Mouse (Mus musculus) forebrain, embryonic 12.5 days (tissue): Measurements from ENCODE around the gene Emc10. TPM values are rescaled to one million over a fixed set of nuclear protein-coding genes. Genes with fewer than 3 reads are reported as not detected.

Experiments
- ATAC-seq: fragments of 200-750 bp; cut with Nextera tagmentation; 2 replicates; pipeline ENCODE4 v1.8.0; 2017; ENCODE audit warnings: moderate TSS enrichment; ENCODE audit not compliant: low FRiP score
- H3K27ac ChIP-seq: fragments of 300-500 bp; sonication (generic); 2 replicates; pipeline ENCODE4 v1.5.1; 2016; ENCODE audit warnings: mild to moderate bottlenecking
- H3K27me3 ChIP-seq: fragments of 300-500 bp; sonication (generic); 2 replicates; pipeline ENCODE4 v1.6.1; 2016; ENCODE audit warnings: mild to moderate bottlenecking
- H3K36me3 ChIP-seq: fragments of 300-500 bp; sonication (generic); replicated peaks from 2 replicates; pipeline ENCODE4 v1.6.1; 2016; ENCODE audit warnings: mild to moderate bottlenecking
- H3K4me1 ChIP-seq: fragments of 300-500 bp; sonication (generic); 2 replicates; pipeline ENCODE4 v1.6.1; 2016
- H3K4me2 ChIP-seq: fragments of 300-500 bp; sonication (generic); 2 replicates; pipeline ENCODE4 v1.6.1; 2016; ENCODE audit warnings: mild to moderate bottlenecking, moderate library complexity
- H3K4me3 ChIP-seq: fragments of 300-500 bp; sonication (generic); replicated peaks from 2 replicates; pipeline ENCODE4 v1.5.1; 2016; ENCODE audit warnings: mild to moderate bottlenecking
- H3K9ac ChIP-seq: fragments of 300-500 bp; sonication (generic); 2 replicates; pipeline ENCODE4 v1.6.1; 2016; ENCODE audit warnings: mild to moderate bottlenecking
- H3K9me3 ChIP-seq: fragments of 300-500 bp; sonication (generic); 2 replicates; pipeline ENCODE4 v1.6.1; 2016
- WGBS: fragments of 180-500 bp; shearing (Covaris S2); methylation state at CpG from one replicate; pipeline ENCODE4 v1.1.7; 2016; 5-methylcytosine and 5-hydroxymethylcytosine counted together
- microRNA-seq: library from miRNA; unstranded; fragments of <30 nt; microRNA quantifications from one replicate; pipeline ENCODE4, GENCODE M21; 2017
- polyA plus RNA-seq: library from polyadenylated mRNA; unstranded; fragments of >200 nt; fragmentation: Nextera tagmentation; extraction: Ambion mirVana; gene quantifications from 2 replicates; pipeline ENCODE4 v1.2.1, GENCODE M21; 2016

The Emc10 gene
- polyA plus RNA-seq, 1 experiment from 2014 or later: 121 TPM

- Histone ChIP-seq H3K27me3 (peaks cover 5% of the 10 kb centered on the region), H3K4me2 (peak overlapping the region; percentile 89), H3K4me1 (peaks cover 53% of the 10 kb centered on the region), H3K27ac (0 out of 2 replicates have a peak overlapping the region, but pooled peaks have one; percentile 37), H3K9ac (peak overlapping the region; percentile 53), H3K4me3 (peak overlapping the region; percentile 66), H3K9me3 (no peaks in the 10 kb centered on the region), H3K36me3 (peaks cover 51% of the 10 kb centered on the region)
- 41% methylated on average over 29 of the region's 29 CpGs for WGBS
- ATAC-seq: no peak
These were observed 51.3 kb downstream of the Emc10 start for GRCm38 (mm10) chr7:44444886-44445527.

GRCm38 (mm10) chr7:44443268-44444173 is 52.8 kb downstream of the Emc10 start:
- peaks cover 37% of the 10 kb centered on the region for H3K36me3 ChIP-seq
- WGBS: 9% methylated on average over 20 of the region's 20 CpGs
- peak overlapping the region; percentile 97 for H3K27ac ChIP-seq
- H3K9ac ChIP-seq: peak overlapping the region; percentile 95
- H3K4me2 ChIP-seq: peak overlapping the region; percentile 89
- peaks cover 5% of the 10 kb centered on the region for H3K27me3 ChIP-seq
- peaks cover 53% of the 10 kb centered on the region for H3K4me1 ChIP-seq
- no peaks in the 10 kb centered on the region for H3K9me3 ChIP-seq
- ATAC-seq: peak; percentile 53
- peak overlapping the region; percentile 66 for H3K4me3 ChIP-seq

- peak overlapping the region; percentile 95 for H3K9ac ChIP-seq
- H3K4me1 ChIP-seq: peaks cover 58% of the 10 kb centered on the region
- H3K27ac ChIP-seq: peak overlapping the region; percentile 97
- H3K9me3 ChIP-seq: no peaks in the 10 kb centered on the region
- H3K4me3 ChIP-seq: peak overlapping the region; percentile 66
- peak; percentile 47 for ATAC-seq
- peaks cover 25% of the 10 kb centered on the region for H3K36me3 ChIP-seq
- WGBS: under 1% methylated on average over 13 of the region's 14 CpGs
- peaks cover 5% of the 10 kb centered on the region for H3K27me3 ChIP-seq
- peak overlapping the region; percentile 89 for H3K4me2 ChIP-seq
These were observed 53.9 kb downstream of the Emc10 start for GRCm38 (mm10) chr7:44442407-44442821.

- WGBS: 0% methylated on average over 13 of the region's 14 CpGs
- peaks cover 53% of the 10 kb centered on the region for H3K4me1 ChIP-seq
- H3K27ac ChIP-seq: peak overlapping the region; percentile 97
- peak; percentile 74 for ATAC-seq
- peak overlapping the region; percentile 89 for H3K4me2 ChIP-seq
- H3K9me3 ChIP-seq: no peaks in the 10 kb centered on the region
- peaks cover 22% of the 10 kb centered on the region for H3K36me3 ChIP-seq
- H3K4me3 ChIP-seq: peak overlapping the region; percentile 66
- peak overlapping the region; percentile 95 for H3K9ac ChIP-seq
- peaks cover 5% of the 10 kb centered on the region for H3K27me3 ChIP-seq
These were observed 54.6 kb downstream of the Emc10 start for GRCm38 (mm10) chr7:44441648-44442109.

GRCm38 (mm10) chr7:44441180-44441579 is 55.1 kb downstream of the Emc10 start:
- Histone ChIP-seq H3K4me1 (peaks cover 48% of the 10 kb centered on the region), H3K4me2 (peak overlapping the region; percentile 89), H3K9me3 (no peaks in the 10 kb centered on the region), H3K9ac (peak overlapping the region; percentile 95), H3K36me3 (peaks cover 17% of the 10 kb centered on the region), H3K27me3 (peaks cover 5% of the 10 kb centered on the region), H3K4me3 (peak overlapping the region; percentile 66), H3K27ac (peak overlapping the region; percentile 97)
- ATAC-seq: no peak
- 0% methylated on average over 1 of the region's 1 CpGs for WGBS

DNA sequence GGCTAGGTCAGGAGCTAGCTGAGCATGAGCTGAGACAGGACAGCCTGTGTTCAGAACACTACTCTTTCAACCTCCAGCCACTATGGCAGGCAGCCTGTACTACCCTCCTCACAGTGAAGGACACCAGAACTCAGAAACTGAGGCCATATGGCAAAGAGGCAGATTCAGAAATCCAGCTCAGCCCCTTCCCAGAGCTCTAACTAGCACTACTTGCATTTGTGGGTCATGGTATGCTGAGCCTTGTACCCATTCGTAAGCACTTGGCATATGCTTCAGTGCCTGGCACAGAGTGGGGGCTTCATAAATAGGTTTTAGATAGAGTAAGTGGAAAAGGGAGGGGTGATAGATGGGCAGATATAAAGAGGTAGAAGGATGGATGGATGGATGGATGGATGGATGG is 55.9 kb downstream of the Emc10 start:
- Histone ChIP-seq H3K36me3 (peaks cover 12% of the 10 kb centered on the region), H3K4me2 (no peak overlapping the region), H3K9me3 (no peaks in the 10 kb centered on the region), H3K4me3 (no peak overlapping the region), H3K4me1 (peaks cover 45% of the 10 kb centered on the region), H3K27ac (0 out of 2 replicates have a peak overlapping the region, but pooled peaks have one; percentile 36), H3K9ac (no peak overlapping the region), H3K27me3 (peaks cover 5% of the 10 kb centered on the region)
- no peak for ATAC-seq
- WGBS: 91% methylated on average over 1 of the region's 1 CpGs

Small RNAs within 50 kb of the gene (microRNA-seq; reads per million reads assigned to microRNA genes)
- gene Mir7052 (not detected), gene Mir7053 (0.97 reads per million)

Other genes starting within 250 kb of the Emc10 start
- 1.1 and 1.3 TPM in 2 replicates for gene 1700028J19Rik, start 249.8 kb downstream of the Emc10 start, polyA plus RNA-seq
- gene 2410002F23Rik, start 249.8 kb downstream of the Emc10 start, polyA plus RNA-seq: 195 and 203 TPM in 2 replicates
- gene Acp4, start 239.2 kb downstream of the Emc10 start, polyA plus RNA-seq: 0.11 and 0.17 TPM in 2 replicates
- not detected in 2 replicates for gene Gm15517, start 235.1 kb downstream of the Emc10 start, polyA plus RNA-seq
- 2.5 and 2.9 TPM in 2 replicates for gene Clec11a, start 189.6 kb downstream of the Emc10 start, polyA plus RNA-seq
- 7.7 and 8.0 TPM in 2 replicates for gene Shank1, start 186.3 kb downstream of the Emc10 start, polyA plus RNA-seq
- 5.5 and 6.6 TPM in 2 replicates for gene Syt3, start 112.4 kb downstream of the Emc10 start, polyA plus RNA-seq
- gene 1700008O03Rik, start 110.7 kb downstream of the Emc10 start, polyA plus RNA-seq: 0.86 and 1.5 TPM in 2 replicates
- 10.6 and 12.0 TPM in 2 replicates for gene Lrrc4b, start 67.5 kb downstream of the Emc10 start, polyA plus RNA-seq
- 4.8 TPM in 2 replicates for gene Aspdh, start 31.1 kb downstream of the Emc10 start, polyA plus RNA-seq
- gene Josd2, start 28.5 kb downstream of the Emc10 start, polyA plus RNA-seq: 47.2 and 56.8 TPM in 2 replicates
- 29.8 and 34.2 TPM in 2 replicates for gene Fam71e1, start 52 bp upstream of the Emc10 start, polyA plus RNA-seq
- 0.13 and 0.17 TPM in 2 replicates for gene Mybpc2, start 28.1 kb upstream of the Emc10 start, polyA plus RNA-seq
- not detected in 2 replicates for gene Spib, start 35.5 kb upstream of the Emc10 start, polyA plus RNA-seq
- gene Pold1, start 52.3 kb upstream of the Emc10 start, polyA plus RNA-seq: 111 and 126 TPM in 2 replicates
- 72.7 and 73.5 TPM in 2 replicates for gene Nr1h2, start 57.4 kb upstream of the Emc10 start, polyA plus RNA-seq
- gene Napsa, start 75.9 kb upstream of the Emc10 start, polyA plus RNA-seq: 0.38 and 0.51 TPM in 2 replicates
- 1.7 and 1.9 TPM in 2 replicates for gene Kcnc3, start 94.1 kb upstream of the Emc10 start, polyA plus RNA-seq
- 2.1 and 2.3 TPM in 2 replicates for gene Myh14, start 174.3 kb upstream of the Emc10 start, polyA plus RNA-seq
- not detected in 2 replicates for gene Izumo2, start 212.2 kb upstream of the Emc10 start, polyA plus RNA-seq